Mouse (Mus musculus): Measurements from ENCODE around the gene Adgra3. TPM values are rescaled to one million over a fixed set of nuclear protein-coding genes. Genes with fewer than 3 reads are reported as not detected.

Gene Adgra3
- total and polyA plus RNA-seq, 3 experiments, result not detected

GRCm38 (mm10) chr5:49967726-49968125, 91.1 kb downstream of the Adgra3 start:
- no peak for DNase-seq (ENCODE audit: low read depth, low spot score)
- Histone ChIP-seq H3K4me1 (ENCODE audit: control insufficient read depth in 1 of 2, insufficient read depth in 2 of 2, low read length in 2 of 2) (no peaks in the 10 kb centered on the region), H3K79me2 (ENCODE audit: control insufficient read depth, insufficient read depth, low read length, poor library complexity) (no peaks in the 10 kb centered on the region), H3K27ac (ENCODE audit: control insufficient read depth, low read depth, low read length) (no peak overlapping the region), H3K9ac (ENCODE audit: control insufficient read depth, low read depth, low read length, poor library complexity, severe bottlenecking) (no peak overlapping the region), H3K9me3 (replicated peaks; ENCODE audit: insufficient read depth, low read length) (no peaks in the 10 kb centered on the region), H3K36me3 (ENCODE audit: control insufficient read depth in 1 of 2, insufficient read depth in 2 of 2, low read length in 2 of 2) (no peaks in the 10 kb centered on the region), H3K4me3 (ENCODE audit: control insufficient read depth in 1 of 2, insufficient read depth in 1 of 2, low read depth in 2 of 2, low read length in 2 of 2) (no peak overlapping the region), H3K27me3 (ENCODE audit: control insufficient read depth in 1 of 2, insufficient read depth in 2 of 2, low read length in 2 of 2) (no peaks in the 10 kb centered on the region)
- TF ChIP-seq ZKSCAN1 (IDR thresholded peaks at IDR 0.05; ENCODE audit: low read depth, low read length) (no peak), CHD1 (IDR thresholded peaks at IDR 0.05; ENCODE audit: low read depth, low read length) (no peak), E2F4 (IDR thresholded peaks at IDR 0.05; ENCODE audit: borderline replicate concordance, low read depth, low read length) (no peak), USF1 (IDR thresholded peaks at IDR 0.05; ENCODE audit: low read depth, low read length) (no peak), POLR2AphosphoS5 (IDR thresholded peaks at IDR 0.05; ENCODE audit: borderline replicate concordance, low read depth, low read length) (no peak), MXI1 (IDR thresholded peaks at IDR 0.05; ENCODE audit: low read depth, low read length) (no peak), RCOR1 (IDR thresholded peaks at IDR 0.05; ENCODE audit: low read depth, low read length) (no peak), NELFE (IDR thresholded peaks at IDR 0.05; ENCODE audit: low read depth, low read length) (no peak), CTCF (IDR thresholded peaks at IDR 0.05 in 2 of 3, conservative IDR thresholded peaks at IDR 0.05 in 1 of 3; ENCODE audit: control insufficient read depth in 1 of 3, insufficient read depth in 1 of 3, low read depth in 2 of 3, low read length in 3 of 3, poor library complexity in 1 of 3, severe bottlenecking in 1 of 3) (no peak), MAX (IDR thresholded peaks at IDR 0.05; ENCODE audit: low read length) (no peak), MYC (IDR thresholded peaks at IDR 0.05; ENCODE audit: low read depth, low read length) (no peak), POLR2A (IDR thresholded peaks at IDR 0.05; ENCODE audit: control insufficient read depth in 1 of 2, insufficient read depth in 1 of 2, low read depth in 1 of 2, low read length in 2 of 2, poor library complexity in 1 of 2) (no peak), KAT2A (conservative IDR thresholded peaks at IDR 0.05; ENCODE audit: low read depth, low read length) (no peak), ZMIZ1 (IDR thresholded peaks at IDR 0.05; ENCODE audit: low read depth, low read length) (no peak), TBP (IDR thresholded peaks at IDR 0.05; ENCODE audit: low read depth, low read length) (no peak), MAZ (IDR thresholded peaks at IDR 0.05; ENCODE audit: low read depth, low read length) (no peak), UBTF (IDR thresholded peaks at IDR 0.05; ENCODE audit: borderline replicate concordance, insufficient read depth, low read depth, low read length) (no peak), CHD2 (IDR thresholded peaks at IDR 0.05; ENCODE audit: low read length) (no peak)

DNA sequence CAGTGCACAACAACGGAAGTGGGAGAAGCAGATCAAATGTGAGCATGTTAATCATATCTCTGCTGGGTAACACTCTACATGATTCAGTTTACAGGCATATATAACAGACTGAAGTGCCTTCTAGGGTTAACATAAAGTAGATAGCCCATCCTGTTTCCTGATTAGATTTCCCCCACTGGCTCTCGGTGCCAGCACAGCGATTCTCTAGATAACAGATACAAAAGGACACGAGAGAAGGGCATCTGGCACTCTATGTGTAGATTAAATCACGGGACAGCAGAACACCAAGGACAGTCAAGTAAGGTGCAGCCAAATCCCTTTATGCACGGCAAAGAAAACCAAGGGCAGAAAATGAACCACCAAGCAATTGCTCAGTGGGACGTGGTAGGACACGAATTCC, 93.0 kb downstream of the Adgra3 start:
- no peaks in the 10 kb centered on the region for H3K36me3 ChIP-seq (ENCODE audit: control insufficient read depth in 1 of 2, insufficient read depth in 2 of 2, low read length in 2 of 2)
- no peaks in the 10 kb centered on the region for H3K27me3 ChIP-seq (ENCODE audit: control insufficient read depth in 1 of 2, insufficient read depth in 2 of 2, low read length in 2 of 2)
- TF ChIP-seq ZC3H11A (IDR thresholded peaks at IDR 0.05; ENCODE audit: low read depth, low read length), result no peak
- no peak for TF ChIP-seq TCF12 (IDR thresholded peaks at IDR 0.05; ENCODE audit: low read depth, low read length)
- TF ChIP-seq POLR2A (IDR thresholded peaks at IDR 0.05; ENCODE audit: control insufficient read depth in 1 of 2, insufficient read depth in 1 of 2, low read depth in 1 of 2, low read length in 2 of 2, poor library complexity in 1 of 2), result no peak
- TF ChIP-seq MXI1 (IDR thresholded peaks at IDR 0.05; ENCODE audit: low read depth, low read length), result no peak
- no peak for TF ChIP-seq ZMIZ1 (IDR thresholded peaks at IDR 0.05; ENCODE audit: low read depth, low read length)
- no peak for TF ChIP-seq RAD21 (IDR thresholded peaks at IDR 0.05; ENCODE audit: low read depth, low read length)
- TF ChIP-seq BHLHE40 (IDR thresholded peaks at IDR 0.05; ENCODE audit: borderline replicate concordance, low read depth, low read length), result no peak
- no peak for TF ChIP-seq MAX (IDR thresholded peaks at IDR 0.05; ENCODE audit: low read length)
- no peak for TF ChIP-seq MEF2A (IDR thresholded peaks at IDR 0.05; ENCODE audit: extremely low read depth, insufficient replicate concordance, low read depth, low read length, poor library complexity, severe bottlenecking)
- no peak for TF ChIP-seq EP300 (IDR thresholded peaks at IDR 0.05; ENCODE audit: low read depth in 1 of 2, low read length in 2 of 2)
- no peak for TF ChIP-seq NELFE (IDR thresholded peaks at IDR 0.05; ENCODE audit: low read depth, low read length)
- no peak for TF ChIP-seq POLR2AphosphoS5 (IDR thresholded peaks at IDR 0.05; ENCODE audit: borderline replicate concordance, low read depth, low read length)
- no peak for TF ChIP-seq USF2 (IDR thresholded peaks at IDR 0.05; ENCODE audit: borderline replicate concordance in 1 of 2, insufficient read depth in 1 of 2, low read depth in 1 of 2, low read length in 2 of 2)
- no peak for TF ChIP-seq USF1 (IDR thresholded peaks at IDR 0.05; ENCODE audit: low read depth, low read length)
- TF ChIP-seq SIN3A (IDR thresholded peaks at IDR 0.05; ENCODE audit: low read length), result no peak
- no peak for TF ChIP-seq NRF1 (IDR thresholded peaks at IDR 0.05; ENCODE audit: insufficient read depth, low read depth, low read length, poor library complexity, severe bottlenecking)
- TF ChIP-seq ETS1 (IDR thresholded peaks at IDR 0.05; ENCODE audit: low read depth, low read length), result no peak
- no peak overlapping the region for H3K4me3 ChIP-seq (ENCODE audit: control insufficient read depth in 1 of 2, insufficient read depth in 1 of 2, low read depth in 2 of 2, low read length in 2 of 2)
- H3K27ac ChIP-seq (ENCODE audit: control insufficient read depth, low read depth, low read length), result no peak overlapping the region
- no peaks in the 10 kb centered on the region for H3K79me2 ChIP-seq (ENCODE audit: control insufficient read depth, insufficient read depth, low read length, poor library complexity)
- DNase-seq (ENCODE audit: low read depth, low spot score), result no peak
- no peaks in the 10 kb centered on the region for H3K4me1 ChIP-seq (ENCODE audit: control insufficient read depth in 1 of 2, insufficient read depth in 2 of 2, low read length in 2 of 2)
- no peak overlapping the region for H3K9ac ChIP-seq (ENCODE audit: control insufficient read depth, low read depth, low read length, poor library complexity, severe bottlenecking)
- no peaks in the 10 kb centered on the region for H3K9me3 ChIP-seq (replicated peaks; ENCODE audit: insufficient read depth, low read length)

Data from MEL (cell line).